Mouse (Mus musculus) adrenal gland, adult 8-10 months (tissue): ENCODE data around the gene Saa4. TPM values are rescaled to one million over a fixed set of nuclear protein-coding genes. Genes with fewer than 3 reads are reported as not detected.
"Not testable (repeated sequence)": the region's sequence is repeated elsewhere in the genome, so short reads cannot be mapped to it uniquely, and the experiment has no call there.

Source experiments
- DNase-seq: peaks from one replicate; pipeline ENCODE4 v3.0.0; 2022
- total RNA-seq, 4 experiments: library from RNA; stranded (reverse); gene quantifications; 2 replicates each; pipeline ENCODE4 v1.2.4; 2022

Gene Saa4
- total RNA-seq, result not detected

DNA sequence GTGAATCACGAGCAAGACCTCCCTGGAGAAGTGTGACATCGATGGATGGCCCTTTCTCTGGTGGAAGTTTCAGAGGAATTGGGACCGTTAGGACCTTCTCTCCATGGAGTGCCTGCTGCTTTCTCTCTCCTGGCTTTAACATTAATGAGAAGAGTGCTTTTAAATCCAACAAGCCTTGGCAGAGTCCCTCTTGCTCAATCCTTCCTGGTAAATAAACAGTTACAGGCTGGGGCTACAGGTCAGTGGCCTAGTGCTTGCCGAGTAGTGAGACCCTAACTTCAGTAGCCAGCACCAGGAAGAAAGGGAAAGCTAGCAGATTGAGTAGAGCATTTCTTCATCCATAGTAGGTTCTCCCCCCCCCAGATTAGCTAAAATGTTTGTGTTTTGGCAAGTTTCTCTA lies at the start of gene Saa4:
TSS of gene Saa4 (minus strand) at position 146 of the 400 bp plus-strand sequence.
- no peak for DNase-seq

DNA sequence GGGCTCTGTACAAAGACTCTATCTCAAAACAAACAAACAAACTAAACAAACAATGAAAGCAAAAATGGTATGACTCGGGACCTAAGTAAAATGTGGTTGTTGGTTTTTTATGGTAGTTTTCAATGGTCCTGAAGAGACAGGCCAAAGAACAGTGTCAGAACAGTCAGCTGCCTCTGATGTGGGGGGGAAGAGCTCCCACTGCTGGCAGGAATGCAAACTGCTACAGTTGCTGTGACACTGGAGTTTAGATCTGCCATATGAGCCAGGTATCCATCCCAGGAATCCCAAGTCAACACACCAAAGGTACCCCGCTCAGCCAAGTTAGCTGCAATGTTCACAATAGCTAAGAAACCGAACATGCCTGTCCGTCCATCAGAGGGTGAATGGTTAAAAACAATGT lies 38.3 kb upstream of the Saa4 start:
- DNase-seq, result peak; percentile 16

DNA sequence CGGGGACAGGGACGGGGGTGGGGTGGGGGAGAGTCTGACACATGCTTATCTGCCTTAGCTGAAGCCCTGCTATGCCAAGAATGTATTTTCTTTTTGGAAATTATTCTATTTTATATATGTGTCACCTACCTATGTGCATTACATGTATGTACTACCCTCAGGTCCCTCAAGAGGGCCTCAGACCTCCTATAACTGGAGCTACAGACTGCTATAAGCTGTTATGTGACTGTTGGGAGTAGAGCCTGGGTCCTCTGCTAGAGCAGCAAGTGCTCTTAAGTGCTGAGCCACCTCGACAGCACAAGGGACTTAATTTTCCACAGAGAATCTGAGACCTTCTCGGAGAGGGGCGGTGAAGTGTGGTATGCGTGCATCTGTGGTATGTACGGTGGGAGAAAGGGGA lies 36.0 kb upstream of the Saa4 start:
- DNase-seq, result no peak

DNA sequence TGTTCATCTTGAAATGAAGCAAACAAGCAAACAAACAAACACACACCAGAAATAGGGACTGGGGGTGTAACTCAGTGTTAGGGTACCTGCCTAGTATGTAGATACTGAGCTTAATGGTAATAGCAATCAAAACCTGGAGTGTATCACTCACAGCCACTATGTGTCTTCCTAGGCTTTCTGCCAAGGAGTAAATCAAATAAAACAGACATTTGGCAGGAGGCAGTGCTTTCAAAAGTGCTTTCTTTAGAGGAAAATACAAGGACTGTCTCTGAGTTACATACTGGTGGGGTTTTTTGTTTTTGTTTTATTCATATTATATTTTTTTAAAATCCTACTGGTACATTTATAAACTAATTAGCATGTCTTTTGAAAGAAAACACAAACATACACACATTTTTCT lies 35.0 kb upstream of the Saa4 start:
- no peak for DNase-seq

DNA sequence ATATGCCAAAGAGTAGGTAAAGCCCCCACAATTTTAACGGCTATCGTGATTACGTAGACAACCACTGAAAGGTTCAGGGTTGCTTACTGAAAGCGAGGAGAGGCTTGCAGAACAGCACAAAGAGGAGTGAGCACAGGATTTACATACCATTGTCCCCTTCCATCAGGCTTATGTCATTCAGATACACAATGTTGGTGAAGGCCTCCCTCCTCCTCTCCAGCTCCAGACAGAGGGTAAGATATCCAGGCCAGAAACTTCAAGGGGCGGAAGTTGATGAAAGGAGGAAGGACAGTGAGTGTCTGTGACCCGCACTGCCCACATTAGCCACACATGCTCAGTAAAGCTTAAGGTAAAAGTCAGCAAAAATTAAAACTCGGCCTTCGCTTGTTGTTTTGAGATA lies 32.3 kb upstream of the Saa4 start:
- no peak for DNase-seq

DNA sequence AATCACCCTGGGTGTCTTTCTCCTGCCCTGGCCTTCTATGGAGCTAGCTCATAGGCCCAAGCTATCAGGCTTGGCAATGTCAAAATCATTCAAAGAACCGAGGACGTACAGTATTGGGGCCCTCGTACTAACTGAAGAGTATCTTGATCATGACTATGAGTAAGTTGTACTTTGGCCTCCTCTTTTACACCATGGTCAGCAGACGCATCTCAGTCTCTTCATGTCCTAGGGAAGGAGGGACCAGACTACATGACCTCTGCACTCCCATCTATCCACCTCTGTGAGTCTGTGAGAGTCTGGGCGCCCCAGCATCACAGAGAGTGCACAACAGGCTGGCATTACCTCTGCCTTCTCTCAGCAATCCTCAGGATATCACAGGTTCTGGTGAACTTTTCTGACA lies 30.2 kb upstream of the Saa4 start:
- no peak for DNase-seq

DNA sequence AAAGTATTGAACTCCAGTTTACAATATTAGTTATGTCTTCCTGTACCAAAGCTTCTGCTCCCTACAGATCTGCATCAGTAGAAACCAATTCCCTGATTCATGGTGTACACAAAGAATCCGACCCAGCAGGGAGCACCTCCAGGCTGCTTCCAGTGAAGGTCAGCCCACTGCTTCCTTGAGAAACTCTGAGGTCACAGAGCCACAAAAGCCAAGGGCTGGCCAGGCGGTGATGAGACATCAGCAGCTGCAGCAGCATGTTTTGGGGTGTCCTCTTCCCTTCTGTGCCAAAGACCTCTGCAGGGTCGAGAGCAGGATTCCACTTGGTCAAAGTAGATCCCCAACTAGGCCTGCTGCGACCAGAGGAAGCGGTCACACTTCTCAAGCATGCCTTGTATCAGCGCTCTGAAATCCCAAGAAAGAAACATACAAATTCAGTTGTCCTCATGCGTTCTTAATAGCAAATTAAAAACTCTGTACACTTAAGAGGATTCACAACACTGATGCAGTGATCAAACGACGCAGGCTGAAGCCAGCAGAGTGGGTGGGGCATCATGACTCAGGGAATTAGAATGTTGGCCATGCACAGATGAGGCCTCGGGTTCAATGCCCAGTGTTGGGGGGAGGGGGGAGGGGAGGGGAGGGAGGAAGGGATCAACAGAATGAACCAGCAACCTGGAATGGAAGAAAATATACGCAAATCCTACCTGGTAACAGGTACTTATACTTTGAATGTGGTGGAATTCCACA lies 28.8 kb upstream of the Saa4 start:
- DNase-seq, result peak; percentile 28

DNA sequence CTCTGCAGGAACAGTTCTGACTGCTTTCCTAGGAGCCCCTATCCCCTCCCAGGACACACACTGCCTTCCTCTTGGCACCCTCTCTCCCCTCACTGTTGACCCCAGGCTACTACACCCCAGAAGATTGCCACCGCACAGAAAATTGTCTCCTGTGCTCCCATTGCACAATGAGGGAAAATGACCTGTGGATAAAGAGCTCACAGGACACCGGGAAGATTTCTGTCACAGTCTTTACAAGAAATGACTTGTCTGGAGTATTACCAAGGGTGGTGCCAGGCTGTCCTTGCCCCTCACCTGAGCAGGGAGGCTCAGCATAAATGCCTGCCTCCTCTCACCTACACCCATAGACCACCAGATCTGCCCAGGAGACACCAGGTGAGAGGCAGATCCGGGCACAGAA lies 19.1 kb upstream of the Saa4 start, which contains the start of gene Saa2:
TSS of gene Saa2 (plus strand) at position 301 of the 400 bp plus-strand sequence.
- DNase-seq, result no peak

DNA sequence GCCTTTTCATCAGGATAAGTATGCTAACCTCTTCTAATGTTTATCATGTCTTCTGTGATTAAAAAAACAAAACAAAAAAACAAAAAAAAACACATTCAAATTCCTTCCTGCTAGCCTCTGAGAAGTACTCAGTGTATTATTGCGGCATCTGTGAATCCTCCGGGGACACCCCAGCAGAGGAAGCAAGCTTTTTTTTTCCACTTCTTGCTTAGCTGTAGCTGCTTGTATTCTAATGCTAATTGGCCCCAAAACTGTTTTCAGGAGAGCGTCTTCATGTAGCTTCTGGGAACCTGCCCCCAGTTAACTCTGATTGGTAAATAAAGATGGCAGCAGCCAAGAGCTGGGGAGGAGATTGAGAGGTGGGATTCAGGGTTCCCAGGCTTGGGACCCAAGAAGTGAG lies 16.1 kb upstream of the Saa4 start:
- DNase-seq, result no peak

DNA sequence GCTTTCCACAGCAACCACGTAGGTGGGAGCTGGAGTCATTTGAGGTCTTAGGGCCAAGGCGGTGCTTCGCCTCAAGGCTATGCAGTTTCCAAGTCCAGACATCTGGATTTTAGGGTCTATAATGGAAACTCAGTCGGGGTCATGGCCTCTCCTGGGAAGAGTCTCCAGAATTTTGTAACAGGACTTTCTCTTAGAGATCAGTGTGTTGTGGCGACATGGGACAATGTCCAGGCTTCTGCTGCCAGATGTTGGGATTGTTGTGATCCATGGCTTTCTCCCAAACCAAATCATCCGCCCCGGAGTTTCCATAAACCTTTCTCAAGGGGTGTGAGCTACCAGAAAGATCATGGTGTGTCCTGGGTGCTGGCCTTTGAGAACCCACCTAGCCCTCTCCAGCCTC lies 14.0 kb upstream of the Saa4 start:
- DNase-seq, result no peak

DNA sequence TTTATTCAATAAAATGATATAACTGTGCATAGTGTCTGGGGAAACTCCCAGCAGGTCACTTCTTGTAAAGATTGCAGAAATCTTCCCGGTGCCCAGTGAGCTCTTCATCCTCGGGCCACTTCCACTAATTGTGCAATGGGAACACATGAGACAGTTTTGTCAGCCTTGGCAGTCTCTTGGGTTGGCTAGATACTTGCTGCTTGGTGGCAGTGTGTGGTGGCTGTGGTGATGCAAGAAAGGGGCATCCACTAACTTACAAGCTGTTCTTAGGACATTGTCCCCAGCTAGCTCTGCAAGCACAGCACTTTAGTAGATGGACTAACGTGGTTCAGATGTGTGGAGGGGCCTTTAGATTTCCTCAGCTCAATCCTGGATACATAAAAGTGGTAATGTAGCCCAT lies 13.4 kb upstream of the Saa4 start:
- peak; percentile 52 for DNase-seq

DNA sequence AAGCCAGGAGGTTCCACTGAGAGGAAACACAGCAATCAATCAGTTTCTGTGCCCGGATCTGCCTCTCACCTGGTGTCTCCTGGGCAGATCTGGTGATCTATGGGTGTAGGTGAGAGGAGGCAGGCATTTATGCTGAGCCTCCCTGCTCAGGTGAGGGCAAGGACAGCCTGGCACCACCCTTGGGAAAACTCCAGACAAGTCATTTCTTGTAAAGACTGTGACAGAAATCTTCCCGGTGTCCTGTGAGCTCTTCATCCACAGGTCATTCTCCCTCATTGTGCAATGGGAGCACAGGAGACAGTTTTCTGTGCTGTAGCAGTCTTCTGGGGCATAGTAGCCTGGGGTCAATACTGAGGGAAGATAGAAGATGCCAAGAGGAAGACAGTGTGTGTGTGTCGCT lies 10.5 kb upstream of the Saa4 start, which contains the start of gene Saa1:
TSS of gene Saa1 (minus strand) at position 101 of the 400 bp plus-strand sequence.
- not testable (repeated sequence) for DNase-seq

DNA sequence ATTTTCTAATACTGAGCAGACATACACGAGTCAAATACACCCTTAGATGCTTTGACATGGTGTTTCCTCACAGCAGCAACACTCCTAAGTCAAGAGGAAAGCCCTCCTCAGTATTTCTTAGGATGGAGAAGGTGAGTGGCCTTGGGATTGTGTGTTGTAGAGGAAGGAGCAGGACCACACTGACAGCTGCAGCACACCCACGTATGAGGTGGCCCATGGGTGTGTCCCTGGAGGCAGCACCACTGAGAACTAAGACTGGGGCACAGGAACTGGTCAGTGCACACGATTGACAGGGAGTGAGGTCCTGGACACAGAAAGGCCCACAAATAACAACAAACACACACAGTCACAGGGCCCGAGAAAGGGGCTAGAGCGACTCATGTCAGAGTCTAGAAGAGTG lies 7.6 kb upstream of the Saa4 start:
- DNase-seq, result not testable (repeated sequence)

DNA sequence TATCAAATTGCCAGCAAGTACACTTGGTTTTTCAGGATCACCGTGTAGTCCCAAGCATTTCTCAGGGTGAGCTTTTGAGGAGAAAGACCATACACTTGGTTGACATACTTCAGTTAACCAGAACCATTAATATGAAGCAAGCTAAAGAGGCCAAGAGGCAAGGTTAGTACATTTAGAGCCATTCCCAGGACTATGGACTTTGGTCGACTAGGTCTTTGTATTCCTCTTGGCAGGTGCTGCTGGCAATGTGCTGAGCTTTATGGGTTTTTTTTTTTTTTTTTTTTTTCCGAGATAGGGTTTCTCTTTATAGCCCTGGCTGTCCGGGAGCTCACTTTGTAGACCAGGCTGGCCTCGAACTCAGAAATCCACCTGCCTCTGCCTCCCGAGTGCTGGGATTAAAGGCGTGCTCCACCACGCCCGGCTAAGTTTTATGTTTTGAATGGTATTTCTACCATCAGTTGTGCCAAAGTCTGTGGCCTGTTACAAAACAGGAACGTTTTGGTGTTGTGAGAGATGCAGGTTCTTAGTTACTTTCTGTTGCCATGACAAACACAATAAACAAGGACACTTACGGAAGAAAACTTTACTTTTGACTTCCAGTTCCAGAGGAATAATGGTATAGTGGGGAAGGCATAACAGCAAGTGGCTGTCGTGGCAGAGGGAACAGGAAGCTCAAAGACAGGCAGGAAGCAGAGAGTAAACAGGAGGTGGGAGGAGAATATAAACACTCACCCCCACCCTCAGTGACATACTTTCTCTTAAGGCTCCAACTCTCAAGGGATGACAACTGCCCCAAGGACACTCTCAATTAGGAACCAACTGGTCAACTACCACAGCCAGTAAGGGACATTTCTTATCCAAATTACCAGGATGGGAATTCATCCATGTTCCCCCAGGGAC lies 6.4 kb upstream of the Saa4 start:
- no peak for DNase-seq

DNA sequence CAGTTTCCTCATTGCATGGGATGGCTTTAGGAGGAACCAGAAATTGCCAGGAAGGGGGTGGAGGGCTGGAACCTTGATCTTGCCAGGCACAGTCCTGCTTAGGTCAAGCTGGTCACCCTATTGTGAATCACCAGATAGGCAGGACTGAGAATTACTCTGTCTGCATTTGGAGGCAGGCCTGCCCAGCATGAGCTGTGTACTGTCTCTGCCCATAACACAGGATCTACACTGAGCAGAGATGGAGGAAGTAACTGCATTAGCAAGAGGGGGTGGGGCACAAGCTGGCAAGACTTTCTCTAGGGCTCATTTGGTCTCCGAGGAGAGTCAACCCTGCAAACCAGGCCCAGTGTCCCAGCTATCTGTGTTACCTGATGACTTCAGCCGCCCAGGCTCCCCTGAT lies 2.6 kb upstream of the Saa4 start:
- DNase-seq, result no peak

DNA sequence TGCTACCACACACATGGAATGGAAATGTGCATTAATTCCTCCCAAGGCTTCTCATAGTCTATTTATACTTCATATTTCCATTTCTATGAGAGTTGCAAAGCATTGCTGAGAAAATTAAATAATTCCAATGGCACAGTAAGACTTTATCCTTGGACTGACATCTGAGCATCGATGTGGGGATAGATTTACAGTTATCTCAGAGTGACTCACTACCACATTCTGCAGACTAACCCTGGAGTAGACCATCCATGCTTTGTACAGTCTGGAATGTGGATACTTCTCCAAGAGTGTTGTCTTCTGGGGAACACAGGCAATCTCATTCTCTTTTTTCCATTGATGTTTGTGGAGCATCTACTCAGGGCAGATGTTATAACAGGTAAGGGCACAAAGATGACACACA lies 4.8 kb downstream of the Saa4 start:
- DNase-seq, result no peak

DNA sequence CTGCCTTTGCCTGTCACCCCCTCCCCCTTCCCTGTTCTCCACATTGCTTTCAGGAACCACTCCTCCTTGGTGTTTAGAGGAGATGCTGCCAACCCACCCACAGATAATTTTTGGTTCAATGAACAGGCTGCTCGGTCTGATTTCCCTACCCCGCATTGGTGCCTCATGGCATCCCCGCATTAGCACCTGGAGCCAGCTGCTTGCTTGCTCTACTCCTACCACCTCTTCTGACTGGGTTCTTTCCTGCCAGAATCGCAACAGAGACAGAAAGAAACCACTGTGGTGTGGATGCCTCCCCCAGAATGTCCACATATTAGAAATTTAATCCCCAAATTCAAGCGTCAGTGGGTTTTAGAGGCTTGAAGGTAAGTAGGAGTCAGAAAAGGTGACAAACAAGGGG lies 8.0 kb downstream of the Saa4 start:
- DNase-seq, result no peak

DNA sequence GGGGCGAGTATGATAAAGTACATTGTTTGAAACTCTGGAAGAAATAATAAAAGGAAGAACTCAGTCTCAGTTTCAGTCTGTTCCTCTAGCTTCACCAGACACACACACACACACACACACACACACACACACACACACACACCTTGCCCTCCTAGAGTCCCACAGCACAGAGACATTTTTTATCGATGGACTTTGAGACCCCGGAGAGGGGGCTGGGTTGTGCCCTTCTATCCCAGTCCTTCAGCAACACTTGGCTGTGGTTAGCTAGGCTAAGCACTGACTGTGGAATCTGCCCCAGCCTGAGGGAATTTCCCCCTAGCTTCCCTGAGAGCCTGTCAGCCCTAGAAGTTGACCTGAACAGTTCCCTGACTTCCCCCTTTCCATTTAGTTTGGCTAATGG lies 8.6 kb downstream of the Saa4 start:
- DNase-seq, result no peak

DNA sequence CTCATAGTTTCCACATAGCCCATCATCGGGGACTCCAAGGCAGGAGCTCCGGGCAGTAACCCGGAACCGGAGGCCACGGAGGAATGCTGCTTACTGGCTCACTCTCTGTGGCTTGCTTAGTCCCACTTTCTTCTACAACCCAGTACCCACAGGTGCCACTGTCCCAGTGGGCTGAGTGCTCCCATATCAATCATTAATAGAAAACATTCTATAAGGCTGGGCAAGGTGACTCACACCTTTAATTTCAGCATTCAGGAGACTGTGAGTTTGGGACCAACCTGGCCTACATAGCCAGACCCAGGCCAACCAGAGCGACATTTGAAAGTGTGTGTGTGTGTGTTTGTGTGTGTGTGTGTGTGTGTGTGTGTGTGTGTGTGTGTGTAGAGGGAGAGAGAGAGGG lies 9.0 kb downstream of the Saa4 start:
- no peak for DNase-seq

DNA sequence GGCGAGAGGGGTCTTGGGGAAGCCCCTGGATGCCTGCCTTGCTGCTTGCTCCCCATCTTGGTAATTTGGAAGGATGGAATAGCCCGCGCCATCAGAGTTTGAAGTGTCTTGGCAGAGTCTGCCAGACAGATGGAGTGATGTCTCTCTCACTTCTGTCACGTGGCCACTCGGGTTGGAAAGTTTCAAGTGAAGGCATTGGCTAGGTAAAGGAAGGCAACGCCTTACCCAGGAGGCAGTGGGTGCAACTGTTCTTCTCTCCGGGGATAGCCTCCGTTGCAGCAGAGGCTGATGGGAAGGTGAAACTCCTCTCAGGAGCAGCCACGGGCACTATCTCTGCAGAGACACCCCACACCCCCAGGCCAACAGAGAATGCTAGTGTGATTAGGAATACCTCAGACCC lies 11.9 kb downstream of the Saa4 start:
- no peak for DNase-seq

DNA sequence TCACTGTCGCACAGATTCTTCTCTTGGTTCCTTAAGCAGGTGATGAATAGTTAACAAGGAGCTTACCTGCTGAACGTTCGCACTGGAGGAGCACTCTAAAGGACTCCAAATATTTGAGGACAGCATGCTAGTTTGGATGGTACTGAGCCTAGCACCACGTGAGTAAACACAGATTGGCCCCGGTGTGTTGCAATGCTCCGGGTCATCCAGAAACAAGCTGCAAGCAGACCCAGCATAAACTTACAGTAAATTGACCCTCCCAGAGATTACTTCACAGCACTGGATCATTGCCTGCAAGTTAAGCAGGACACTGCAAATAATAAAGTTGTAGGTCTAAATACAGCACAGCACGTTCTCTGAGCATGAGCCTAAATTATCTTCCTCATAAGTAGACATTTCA lies 12.9 kb downstream of the Saa4 start:
- DNase-seq, result peak; percentile 30

DNA sequence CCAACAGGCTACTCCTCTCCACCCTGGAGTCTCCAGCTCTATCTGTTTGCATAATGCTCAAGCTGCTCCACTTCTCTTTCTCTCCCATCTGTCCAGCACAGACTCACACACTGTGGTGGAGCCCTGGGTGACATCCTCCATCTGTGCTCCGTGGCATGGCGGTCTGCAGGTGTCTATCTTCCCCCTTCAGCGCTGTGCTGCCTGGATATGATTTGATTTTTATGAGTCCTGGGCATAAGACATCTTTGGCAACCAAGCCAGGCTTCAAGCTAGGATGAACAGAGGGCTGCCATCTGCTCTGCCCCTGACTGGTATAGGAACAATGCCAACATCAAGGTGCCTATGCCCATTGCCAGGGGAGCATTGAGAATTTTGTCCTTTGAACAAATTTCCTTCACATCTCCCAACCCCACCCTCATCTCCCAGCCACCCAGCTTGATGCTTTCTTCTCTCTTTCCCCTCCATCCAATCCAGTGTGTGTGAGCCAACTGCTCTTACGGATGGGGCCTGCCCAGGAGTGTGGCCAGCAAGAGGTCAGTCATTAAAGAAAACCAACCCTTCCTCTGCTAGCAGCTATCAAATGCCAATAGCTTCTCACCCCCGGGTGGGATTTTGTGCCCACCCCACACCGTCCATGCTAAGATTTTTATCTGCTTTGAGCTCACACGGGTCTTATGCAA lies 13.7 kb downstream of the Saa4 start:
- DNase-seq, result no peak

DNA sequence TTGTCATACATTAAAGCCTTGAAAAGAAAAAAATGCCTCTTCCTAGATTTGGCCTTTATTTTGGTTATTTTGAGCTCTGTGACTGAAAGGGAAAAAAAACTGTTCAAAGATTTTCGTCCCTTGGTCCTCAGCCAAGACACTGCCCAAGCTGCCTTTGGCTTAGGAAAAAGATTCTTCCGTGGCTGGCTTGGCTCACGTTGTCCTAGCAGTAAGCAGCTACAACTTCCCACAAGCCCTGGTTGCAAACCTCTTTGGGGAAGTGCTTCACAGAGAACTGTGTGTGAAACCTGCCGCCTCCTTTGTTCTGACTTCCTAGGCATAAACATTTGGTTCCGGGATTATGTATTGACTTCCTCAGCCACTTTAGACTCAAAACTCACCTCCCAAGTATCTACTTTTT lies 15.5 kb downstream of the Saa4 start:
- DNase-seq, result peak; percentile 19
